Comparison of ENCODE assay signal across 8 mouse cellular contexts in genomic region chr6:48626984-48627383, GRCm38 (mm10). TPM values are rescaled to one million over a fixed set of nuclear protein-coding genes. Genes with fewer than 3 reads are reported as not detected.
DNase-seq lines count a peak whose midpoint lies in the region; ATAC-seq and TF ChIP-seq lines count a peak whose summit lies in the region.

No protein-coding gene starts in this region.

- TF ChIP-seq EP300 in heart, adult 2 months (IDR thresholded peaks at IDR 0.05; ENCODE audit: insufficient read depth, low read depth, low read length): no peak

- H3K9me3 ChIP-seq in embryonic facial prominence, embryonic 10.5 days: no peaks in the 10 kb centered on the region
- H3K9me3 ChIP-seq in limb, embryonic 10.5 days (replicated peaks): no peaks in the 10 kb centered on the region
- no peaks in the 10 kb centered on the region for H3K9me3 ChIP-seq in midbrain, embryonic 14.5 days (ENCODE audit: control insufficient read depth, low read length)

- 0 out of 2 replicates have a peak, but pooled peaks have one; percentile 5 for ATAC-seq in midbrain, embryonic 14.5 days (ENCODE audit: low FRiP score, low TSS enrichment)

- no peaks in the 10 kb centered on the region for H3K79me2 ChIP-seq in heart, adult 2 months (replicated peaks; ENCODE audit: control insufficient read depth, insufficient read depth, low read length)

- peak overlapping the region; percentile 43 for H3K9ac ChIP-seq in heart, adult 2 months (ENCODE audit: low read depth, low read length)
- peak overlapping the region; percentile 32 for H3K9ac ChIP-seq in midbrain, embryonic 14.5 days (replicated peaks; ENCODE audit: low read length)

- peak overlapping the region; percentile 75 for H3K4me2 ChIP-seq in midbrain, embryonic 14.5 days (ENCODE audit: low read length)

- no peak for TF ChIP-seq POLR2A in thymus, adult 2 months (IDR thresholded peaks at IDR 0.05; ENCODE audit: control insufficient read depth, extremely low read depth, insufficient read depth, low read length, poor library complexity)
- no peak for TF ChIP-seq POLR2A in heart, adult 2 months (IDR thresholded peaks at IDR 0.05; ENCODE audit: insufficient read depth, low read depth, low read length)
- TF ChIP-seq POLR2A in testis, adult 2 months (IDR thresholded peaks at IDR 0.05; ENCODE audit: control insufficient read depth, low read depth, low read length): no peak

- DNase-seq in thymus, adult 2 months: peak; percentile 42
- DNase-seq in thymus, adult 18-20 months: no peak
- peak; percentile 73 for DNase-seq in embryonic facial prominence, embryonic 10.5 days (ENCODE audit: low spot score)
- peak; percentile 59 to 67 for DNase-seq in heart, adult 2 months
- DNase-seq in kidney, adult 11 months: peak; percentile 89
- DNase-seq in limb, embryonic 10.5 days (ENCODE audit: low spot score): peak; percentile 74
- DNase-seq in midbrain, embryonic 14.5 days: peak; percentile 80

- intact Hi-C loops in heart, adult 2 months (cut with DNase I): no loop called here

- no peak overlapping the region for H3K27ac ChIP-seq in thymus, adult 2 months (ENCODE audit: control insufficient read depth, insufficient read depth, low read length)
- H3K27ac ChIP-seq in embryonic facial prominence, embryonic 10.5 days (replicated peaks): peak overlapping the region; percentile 52; the same call in 1 of the 2 replicates
- H3K27ac ChIP-seq in heart, adult 2 months: no peak overlapping the region
- peak overlapping the region; percentile 32 for H3K27ac ChIP-seq in limb, embryonic 10.5 days
- no peak overlapping the region for H3K27ac ChIP-seq in midbrain, embryonic 14.5 days (replicated peaks; ENCODE audit: low read depth, low read length)
- no peak overlapping the region for H3K27ac ChIP-seq in testis, adult 2 months (ENCODE audit: control insufficient read depth, insufficient read depth, low read depth, low read length)

- no peaks in the 10 kb centered on the region for H3K36me3 ChIP-seq in thymus, adult 2 months (ENCODE audit: control insufficient read depth, insufficient read depth, low read length)
- H3K36me3 ChIP-seq in embryonic facial prominence, embryonic 10.5 days (replicated peaks): peaks cover 2% of the 10 kb centered on the region; the same call in 1 of the 2 replicates
- H3K36me3 ChIP-seq in heart, adult 2 months (ENCODE audit: control insufficient read depth, insufficient read depth, low read length): no peaks in the 10 kb centered on the region
- peaks cover 1% of the 10 kb centered on the region; the same call in 1 of the 2 replicates for H3K36me3 ChIP-seq in limb, embryonic 10.5 days
- 0 out of 2 replicates have a peak, but pooled peaks cover under 1% of the 10 kb centered on the region for H3K36me3 ChIP-seq in midbrain, embryonic 14.5 days (ENCODE audit: control insufficient read depth, insufficient read depth, low read length)
- no peaks in the 10 kb centered on the region for H3K36me3 ChIP-seq in testis, adult 2 months (ENCODE audit: control insufficient read depth, insufficient read depth, low read length)

- TF ChIP-seq CTCF in thymus, adult 2 months (IDR thresholded peaks at IDR 0.05; ENCODE audit: borderline replicate concordance, control insufficient read depth, extremely low read depth, insufficient read depth, low read length, poor library complexity): no peak
- peak; percentile 29 for TF ChIP-seq CTCF in heart, adult 2 months (IDR thresholded peaks at IDR 0.05)
- no peak for TF ChIP-seq CTCF in testis, adult 2 months (IDR thresholded peaks at IDR 0.05; ENCODE audit: control insufficient read depth, insufficient read depth, insufficient replicate concordance, low read depth, low read length)

- H3K4me1 ChIP-seq in thymus, adult 2 months (replicated peaks; ENCODE audit: control insufficient read depth, insufficient read depth, low read length): peaks cover 22% of the 10 kb centered on the region
- H3K4me1 ChIP-seq in embryonic facial prominence, embryonic 10.5 days: peaks cover 32% of the 10 kb centered on the region
- H3K4me1 ChIP-seq in heart, adult 2 months (ENCODE audit: control insufficient read depth, insufficient read depth, low read length): no peaks in the 10 kb centered on the region
- peaks cover 35% of the 10 kb centered on the region for H3K4me1 ChIP-seq in limb, embryonic 10.5 days
- H3K4me1 ChIP-seq in midbrain, embryonic 14.5 days (ENCODE audit: control insufficient read depth, insufficient read depth, low read length): peaks cover 7% of the 10 kb centered on the region; the same call in 1 of the 2 replicates
- peaks cover 9% of the 10 kb centered on the region for H3K4me1 ChIP-seq in testis, adult 2 months (ENCODE audit: control insufficient read depth, insufficient read depth, low read length)

- no peaks in the 10 kb centered on the region for H3K27me3 ChIP-seq in thymus, adult 2 months (ENCODE audit: control insufficient read depth, insufficient read depth, low read length)
- H3K27me3 ChIP-seq in embryonic facial prominence, embryonic 10.5 days (replicated peaks; ENCODE audit: low read depth, poor library complexity, severe bottlenecking): peaks cover 66% of the 10 kb centered on the region
- H3K27me3 ChIP-seq in heart, adult 2 months (ENCODE audit: control insufficient read depth, insufficient read depth, low read length): no peaks in the 10 kb centered on the region
- peaks cover 63% of the 10 kb centered on the region for H3K27me3 ChIP-seq in limb, embryonic 10.5 days (ENCODE audit: low read depth, poor library complexity, severe bottlenecking)
- H3K27me3 ChIP-seq in midbrain, embryonic 14.5 days (ENCODE audit: control insufficient read depth, insufficient read depth, low read length): peaks cover 16% of the 10 kb centered on the region
- H3K27me3 ChIP-seq in testis, adult 2 months (ENCODE audit: control insufficient read depth, insufficient read depth, low read length): no peaks in the 10 kb centered on the region

- WGBS in thymus, adult 2 months: 1% methylated on average over 32 of the region's 32 CpGs
- under 1% methylated on average over 32 of the region's 32 CpGs for WGBS in embryonic facial prominence, embryonic 10.5 days
- 1% methylated on average over 32 of the region's 32 CpGs for WGBS in heart, adult 2 months
- WGBS in limb, embryonic 10.5 days: under 1% methylated on average over 32 of the region's 32 CpGs
- WGBS in midbrain, embryonic 14.5 days: under 1% methylated on average over 32 of the region's 32 CpGs

- peak overlapping the region; percentile 44 for H3K4me3 ChIP-seq in thymus, adult 2 months (ENCODE audit: control insufficient read depth, insufficient read depth, low read length)
- peak overlapping the region; percentile 60 for H3K4me3 ChIP-seq in embryonic facial prominence, embryonic 10.5 days
- peak overlapping the region; percentile 44 for H3K4me3 ChIP-seq in heart, adult 2 months
- H3K4me3 ChIP-seq in limb, embryonic 10.5 days: peak overlapping the region; percentile 58
- peak overlapping the region; percentile 40 for H3K4me3 ChIP-seq in midbrain, embryonic 14.5 days (replicated peaks; ENCODE audit: low read depth, low read length)
- peak overlapping the region; percentile 39 for H3K4me3 ChIP-seq in testis, adult 2 months (ENCODE audit: control insufficient read depth, low read depth, low read length)

RNA-seq across cellular contexts. Expression of gene AI854703, which starts 0.4 kb away (rescaled TPM):
- polyA plus RNA-seq in thymus, adult 2 months (2012; rRNA removed): 1.5 and 1.7 TPM in 2 replicates
- 1.1 TPM in 2 replicates for polyA plus RNA-seq in embryonic facial prominence, embryonic 10.5 days (2016; fragmentation: Nextera tagmentation; extraction: Ambion mirVana)
- total RNA-seq in heart, adult 2 months (2021): under 1 TPM; 0.16 to 0.29 TPM
- polyA plus RNA-seq in heart, adult 2 months (2012; rRNA removed): 0.68 and 1.1 TPM in 2 replicates
- 1.1 and 1.3 TPM in 2 replicates for polyA plus RNA-seq in limb, embryonic 10.5 days (2016; fragmentation: Nextera tagmentation; extraction: Ambion mirVana)
- polyA plus RNA-seq in midbrain, embryonic 14.5 days (2014; fragmentation: Nextera tagmentation; extraction: Ambion mirVana): 14.2 and 17.8 TPM in 2 replicates
- polyA plus RNA-seq in testis, adult 2 months (2012; rRNA removed): 0.31 TPM in 2 replicates

RNA-seq across cellular contexts. Expression of gene Gimap8, which starts 20.1 kb away (rescaled TPM):
- polyA plus RNA-seq in thymus, adult 2 months (2012; rRNA removed): 26.6 and 29.8 TPM in 2 replicates
- polyA plus RNA-seq in embryonic facial prominence, embryonic 10.5 days (2016; fragmentation: Nextera tagmentation; extraction: Ambion mirVana): 0.48 and 0.51 TPM in 2 replicates
- 1 to 10 TPM; 7.1 to 7.6 TPM for total RNA-seq in heart, adult 2 months (2021)
- polyA plus RNA-seq in heart, adult 2 months (2012; rRNA removed): 4.1 and 7.3 TPM in 2 replicates
- 0.35 TPM in 2 replicates for polyA plus RNA-seq in limb, embryonic 10.5 days (2016; fragmentation: Nextera tagmentation; extraction: Ambion mirVana)
- 0.17 and 0.32 TPM in 2 replicates for polyA plus RNA-seq in midbrain, embryonic 14.5 days (2014; fragmentation: Nextera tagmentation; extraction: Ambion mirVana)
- 0.13 and 0.21 TPM in 2 replicates for polyA plus RNA-seq in testis, adult 2 months (2012; rRNA removed)

RNA-seq across cellular contexts. Expression of gene Zfp775, which starts 25.1 kb away (rescaled TPM):
- polyA plus RNA-seq in thymus, adult 2 months (2012; rRNA removed): 8.2 and 10.2 TPM in 2 replicates
- 10.1 and 10.8 TPM in 2 replicates for polyA plus RNA-seq in embryonic facial prominence, embryonic 10.5 days (2016; fragmentation: Nextera tagmentation; extraction: Ambion mirVana)
- total RNA-seq in heart, adult 2 months (2021): 10 to 100 TPM; 11.8 to 12.9 TPM
- 6.2 and 7.0 TPM in 2 replicates for polyA plus RNA-seq in heart, adult 2 months (2012; rRNA removed)
- 7.7 and 10.6 TPM in 2 replicates for polyA plus RNA-seq in limb, embryonic 10.5 days (2016; fragmentation: Nextera tagmentation; extraction: Ambion mirVana)
- 14.6 and 17.5 TPM in 2 replicates for polyA plus RNA-seq in midbrain, embryonic 14.5 days (2014; fragmentation: Nextera tagmentation; extraction: Ambion mirVana)
- polyA plus RNA-seq in testis, adult 2 months (2012; rRNA removed): 1.8 and 1.9 TPM in 2 replicates

RNA-seq across cellular contexts. Expression of gene Gm44965, which starts 33.2 kb away (rescaled TPM):
- polyA plus RNA-seq in thymus, adult 2 months (2012; rRNA removed): not detected in 2 replicates
- 0.91 TPM in 1 of 2 replicates, not detected in the other for polyA plus RNA-seq in embryonic facial prominence, embryonic 10.5 days (2016; fragmentation: Nextera tagmentation; extraction: Ambion mirVana)
- not detected for total RNA-seq in heart, adult 2 months (2021)
- not detected in 2 replicates for polyA plus RNA-seq in heart, adult 2 months (2012; rRNA removed)
- polyA plus RNA-seq in limb, embryonic 10.5 days (2016; fragmentation: Nextera tagmentation; extraction: Ambion mirVana): not detected in 2 replicates
- 0.94 TPM in 1 of 2 replicates, not detected in the other for polyA plus RNA-seq in midbrain, embryonic 14.5 days (2014; fragmentation: Nextera tagmentation; extraction: Ambion mirVana)
- polyA plus RNA-seq in testis, adult 2 months (2012; rRNA removed): not detected in 2 replicates

RNA-seq across cellular contexts. Expression of gene Repin1, which starts 33.3 kb away (rescaled TPM):
- polyA plus RNA-seq in thymus, adult 2 months (2012; rRNA removed): 35.3 and 40.2 TPM in 2 replicates
- polyA plus RNA-seq in embryonic facial prominence, embryonic 10.5 days (2016; fragmentation: Nextera tagmentation; extraction: Ambion mirVana): 50.7 and 56.2 TPM in 2 replicates
- 10 to 100 TPM; 30.0 to 33.2 TPM for total RNA-seq in heart, adult 2 months (2021)
- 27.7 and 33.1 TPM in 2 replicates for polyA plus RNA-seq in heart, adult 2 months (2012; rRNA removed)
- 53.1 and 57.3 TPM in 2 replicates for polyA plus RNA-seq in limb, embryonic 10.5 days (2016; fragmentation: Nextera tagmentation; extraction: Ambion mirVana)
- polyA plus RNA-seq in midbrain, embryonic 14.5 days (2014; fragmentation: Nextera tagmentation; extraction: Ambion mirVana): 44.3 and 47.0 TPM in 2 replicates
- polyA plus RNA-seq in testis, adult 2 months (2012; rRNA removed): 16.8 and 17.8 TPM in 2 replicates

Comparison
In these comparisons a context has a peak if more than half of its experiments do, and no peak if none do; other contexts are left out.
1. DNase-seq: peak in thymus, adult 2 months (single experiment), embryonic facial prominence, embryonic 10.5 days (single experiment), heart, adult 2 months (2 of 2), kidney, adult 11 months (single experiment), limb, embryonic 10.5 days (single experiment) and midbrain, embryonic 14.5 days (single experiment); none in thymus, adult 18-20 months (0 of 2).
2. H3K27ac ChIP-seq: peak in embryonic facial prominence, embryonic 10.5 days (single experiment) and limb, embryonic 10.5 days (single experiment); none in thymus, adult 2 months (single experiment), heart, adult 2 months (single experiment), midbrain, embryonic 14.5 days (single experiment) and testis, adult 2 months (single experiment).
3. Peak in every context shown above with its lines, with median percentiles within 50 percentile points of each other: H3K4me3 ChIP-seq.